Mouse (Mus musculus): ENCODE measurements around the gene Kbtbd13.

- TF ChIP-seq POLR2A (IDR thresholded peaks at IDR 0.05; ENCODE audit: borderline replicate concordance, low read depth, low read length) (no peak), CTCF (IDR thresholded peaks at IDR 0.05; ENCODE audit: low read depth, low read length) (no peak)
These were observed 15.9 kb upstream of the Kbtbd13 start for GRCm38 (mm10) chr9:65407327-65407726.

Measured in bone marrow macrophage, adult 2 months (primary cell).